Mouse (Mus musculus) hindbrain, embryonic 12.5 days (tissue): ENCODE measurements at regions not wholly inside any gene's neighbourhood (a gene's known extent, or its start where the extent isn't known, plus 50 kb on each side); places are given as distances from the start of the nearest gene placed in this dataset.

ENCODE experiments used
- ATAC-seq: fragments of 200-750 bp; cut with Nextera tagmentation; 2 replicates; pipeline ENCODE4 v1.8.0; 2017; ENCODE audit warnings: moderate TSS enrichment; ENCODE audit not compliant: low FRiP score
- H3K27ac ChIP-seq: fragments of 300-500 bp; sonication (generic); 2 replicates; pipeline ENCODE4 v1.5.1; 2016; ENCODE audit warnings: mild to moderate bottlenecking
- H3K27me3 ChIP-seq: fragments of 300-500 bp; sonication (generic); 2 replicates; pipeline ENCODE4 v1.6.1; 2016; ENCODE audit warnings: mild to moderate bottlenecking
- H3K36me3 ChIP-seq: fragments of 300-500 bp; sonication (generic); 2 replicates; pipeline ENCODE4 v1.6.1; 2016; ENCODE audit warnings: mild to moderate bottlenecking
- H3K4me1 ChIP-seq: fragments of 300-500 bp; sonication (generic); 2 replicates; pipeline ENCODE4 v1.6.1; 2016
- H3K4me2 ChIP-seq: fragments of 300-500 bp; sonication (generic); replicated peaks from 2 replicates; pipeline ENCODE4 v1.6.1; 2016; ENCODE audit warnings: mild to moderate bottlenecking
- H3K4me3 ChIP-seq: fragments of 300-500 bp; sonication (generic); 2 replicates; pipeline ENCODE4 v1.5.1; 2016; ENCODE audit warnings: mild to moderate bottlenecking
- H3K9ac ChIP-seq: fragments of 300-500 bp; sonication (generic); 2 replicates; pipeline ENCODE4 v1.6.1; 2016; ENCODE audit warnings: mild to moderate bottlenecking, moderate library complexity
- H3K9me3 ChIP-seq: fragments of 300-500 bp; sonication (generic); replicated peaks from 2 replicates; pipeline ENCODE4 v1.6.1; 2016; ENCODE audit warnings: mild to moderate bottlenecking
- WGBS: fragments of 180-500 bp; shearing (Covaris S2); methylation state at CpG from one replicate; pipeline ENCODE4 v1.1.7; 2016; 5-methylcytosine and 5-hydroxymethylcytosine counted together

DNA sequence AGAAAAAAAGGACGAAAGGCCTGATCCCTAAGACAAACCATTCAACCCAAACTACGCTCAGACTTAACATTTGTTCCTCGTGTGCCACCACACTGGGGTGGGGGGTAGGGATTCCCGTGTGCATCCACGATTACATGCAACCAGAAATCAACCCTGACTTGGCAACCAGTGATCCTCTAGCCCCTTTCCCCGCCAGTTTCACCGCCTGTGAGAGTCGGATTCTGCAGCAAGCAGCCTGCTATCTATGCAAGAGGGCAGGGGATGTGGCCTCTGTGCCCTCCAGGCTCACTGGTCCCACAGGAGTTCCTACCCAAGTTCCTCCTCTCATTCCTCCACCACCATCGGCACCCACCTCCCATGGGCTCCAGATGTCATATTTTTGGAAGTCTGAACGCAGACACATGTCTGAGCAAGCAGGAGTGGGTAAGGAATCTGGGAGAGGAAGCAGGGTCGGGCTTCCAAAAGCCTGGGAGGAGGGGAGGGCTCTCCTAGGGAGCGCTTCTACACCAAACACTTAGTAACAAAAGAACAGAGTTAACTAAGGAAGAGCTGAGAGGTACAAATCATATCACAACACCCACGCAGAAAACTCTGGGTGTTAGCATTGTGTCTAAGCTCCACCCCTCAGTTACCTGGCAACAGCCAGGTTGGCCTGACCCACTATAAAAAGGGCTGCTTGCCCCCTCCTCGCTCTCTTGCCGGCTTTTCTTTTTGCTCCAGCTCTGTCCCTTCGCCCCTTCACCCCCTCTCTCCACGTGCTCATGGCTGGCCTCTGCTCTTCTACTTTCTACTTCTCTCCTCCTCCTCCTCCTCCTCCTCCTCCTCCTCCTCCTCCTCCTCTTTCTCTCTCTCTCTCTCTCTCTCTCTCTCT is 127.9 kb upstream of the Arid1b start:
- Histone ChIP-seq H3K9me3 (no peaks in the 10 kb centered on the region), H3K4me2 (peak overlapping the region; percentile 33)

DNA sequence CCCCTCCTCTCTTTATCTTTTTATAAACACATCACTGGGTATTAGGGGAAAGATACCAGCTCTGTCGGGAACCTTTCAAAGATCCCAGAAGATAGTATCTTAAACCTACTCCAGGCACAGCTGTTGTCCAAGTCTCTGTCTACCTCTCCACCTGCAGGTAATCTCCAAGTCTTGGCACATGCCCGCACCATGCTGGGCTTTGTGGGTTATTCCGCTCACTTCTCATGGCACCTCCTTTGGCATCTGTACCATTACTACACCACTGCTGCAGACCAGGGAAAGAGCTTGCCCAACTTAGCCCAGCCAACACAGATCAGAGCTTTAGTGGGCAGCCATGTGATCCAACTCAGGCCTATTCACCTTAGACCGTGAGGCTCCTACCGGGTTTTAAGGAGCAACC is 127.0 kb upstream of the Arid1b start:
- Histone ChIP-seq H3K9ac (no peak overlapping the region), H3K4me3 (no peak overlapping the region), H3K36me3 (no peaks in the 10 kb centered on the region), H3K27ac (no peak overlapping the region), H3K4me2 (no peak overlapping the region), H3K27me3 (no peaks in the 10 kb centered on the region), H3K4me1 (peaks cover 14% of the 10 kb centered on the region), H3K9me3 (no peaks in the 10 kb centered on the region)
- ATAC-seq, result no peak
- 95% methylated on average over 5 of the region's 5 CpGs for WGBS

More for the DNA sequence above, 127.9 kb upstream of the Arid1b start:
- no peak overlapping the region; the same call in 1 of the 2 replicates for H3K9ac ChIP-seq
- peak; percentile 40; the same call in 1 of the 2 replicates for ATAC-seq
- no peaks in the 10 kb centered on the region for H3K27me3 ChIP-seq
- peak overlapping the region; percentile 52; the same call in 1 of the 2 replicates for H3K27ac ChIP-seq
- H3K36me3 ChIP-seq, result no peaks in the 10 kb centered on the region
- H3K4me3 ChIP-seq, result no peak overlapping the region
- 46% methylated on average over 17 of the region's 17 CpGs for WGBS
- H3K4me1 ChIP-seq, result peaks cover 14% of the 10 kb centered on the region

DNA sequence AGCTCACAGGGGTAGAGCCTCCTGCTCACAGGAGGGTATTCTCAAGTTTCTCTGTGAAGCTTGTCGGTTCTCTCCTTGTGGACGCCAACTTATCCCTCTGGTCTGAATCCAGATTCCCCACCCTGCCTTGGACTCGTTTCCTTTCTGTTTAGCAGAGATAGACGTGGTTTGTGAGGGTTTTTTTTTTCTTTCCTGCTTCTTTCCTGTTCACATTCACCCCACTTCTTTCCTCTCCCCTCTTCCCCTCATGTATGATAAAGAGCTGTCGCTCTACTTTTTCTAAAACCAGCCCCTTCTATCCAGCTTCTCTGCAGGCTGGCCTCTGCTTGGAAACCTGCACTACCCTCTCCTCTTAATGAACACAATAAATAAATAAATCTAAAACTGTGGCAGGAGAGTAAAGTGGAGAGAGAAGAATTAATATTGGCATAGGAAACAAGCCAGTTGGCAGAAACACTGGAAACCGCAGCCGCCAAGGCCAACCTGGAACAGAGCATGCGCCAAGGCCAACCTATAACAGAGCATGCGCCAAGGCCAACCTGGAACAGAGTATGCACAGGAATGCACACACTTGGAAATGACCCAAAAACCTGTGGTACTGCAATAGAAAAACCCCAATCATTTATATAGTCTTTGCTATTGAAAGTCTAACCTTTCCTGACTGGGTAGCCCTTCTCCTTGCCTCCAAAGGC is 126.2 kb upstream of the Arid1b start:
- Histone ChIP-seq H3K4me1 (peaks cover 14% of the 10 kb centered on the region), H3K36me3 (no peaks in the 10 kb centered on the region), H3K27ac (no peak overlapping the region), H3K27me3 (no peaks in the 10 kb centered on the region), H3K4me3 (no peak overlapping the region), H3K9ac (no peak overlapping the region), H3K9me3 (no peaks in the 10 kb centered on the region), H3K4me2 (no peak overlapping the region)
- 81% methylated on average over 9 of the region's 9 CpGs for WGBS
- no peak for ATAC-seq

DNA sequence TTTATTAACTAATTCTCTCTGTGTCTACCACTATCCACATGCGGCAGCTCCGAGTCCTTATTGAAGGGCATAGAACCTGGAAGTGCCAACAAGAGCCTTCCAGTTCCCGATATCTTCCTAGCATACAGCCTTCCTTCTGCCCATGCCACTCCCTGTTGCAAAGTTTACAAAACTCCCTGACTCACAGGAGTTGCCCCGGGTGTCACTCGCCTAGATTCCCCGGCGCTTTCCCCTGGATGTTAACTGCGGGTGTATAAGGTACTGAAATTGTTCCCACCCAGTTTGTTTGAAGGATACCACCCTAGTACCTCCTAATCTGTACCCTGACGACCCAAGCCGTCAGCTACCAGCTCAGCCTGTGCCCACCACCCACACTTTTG is 125.7 kb upstream of the Arid1b start:
- no peak for ATAC-seq
- Histone ChIP-seq H3K4me3 (no peak overlapping the region), H3K9ac (no peak overlapping the region), H3K27ac (no peak overlapping the region), H3K36me3 (no peaks in the 10 kb centered on the region), H3K4me1 (peaks cover 14% of the 10 kb centered on the region), H3K4me2 (no peak overlapping the region), H3K27me3 (no peaks in the 10 kb centered on the region), H3K9me3 (no peaks in the 10 kb centered on the region)
- WGBS, result 89% methylated on average over 10 of the region's 10 CpGs

DNA sequence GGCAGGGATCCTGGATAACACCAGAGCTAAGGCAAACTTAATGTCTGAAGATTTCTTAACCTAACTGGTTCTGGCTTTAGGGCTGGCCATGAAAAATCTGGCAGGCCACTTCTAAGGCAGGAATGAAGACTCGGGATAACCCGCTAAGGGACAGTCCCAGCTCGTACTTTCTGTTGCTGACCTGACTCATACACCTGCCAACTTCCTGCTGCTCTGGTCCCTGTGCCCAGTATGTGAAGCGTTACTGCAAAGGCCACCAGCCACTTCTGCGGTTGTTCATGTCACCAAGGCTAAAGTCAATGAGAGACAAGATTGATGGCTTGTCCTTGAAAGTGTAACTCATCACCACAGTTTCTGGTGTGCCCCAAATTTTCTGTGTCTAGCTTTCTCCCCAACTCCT is 125.3 kb upstream of the Arid1b start:
- no peak for ATAC-seq
- peaks cover 14% of the 10 kb centered on the region for H3K4me1 ChIP-seq
- no peaks in the 10 kb centered on the region for H3K9me3 ChIP-seq
- no peaks in the 10 kb centered on the region for H3K27me3 ChIP-seq
- H3K4me3 ChIP-seq, result no peak overlapping the region
- H3K27ac ChIP-seq, result no peak overlapping the region
- no peak overlapping the region for H3K4me2 ChIP-seq
- no peak overlapping the region for H3K9ac ChIP-seq
- H3K36me3 ChIP-seq, result no peaks in the 10 kb centered on the region
- 91% methylated on average over 5 of the region's 5 CpGs for WGBS

DNA sequence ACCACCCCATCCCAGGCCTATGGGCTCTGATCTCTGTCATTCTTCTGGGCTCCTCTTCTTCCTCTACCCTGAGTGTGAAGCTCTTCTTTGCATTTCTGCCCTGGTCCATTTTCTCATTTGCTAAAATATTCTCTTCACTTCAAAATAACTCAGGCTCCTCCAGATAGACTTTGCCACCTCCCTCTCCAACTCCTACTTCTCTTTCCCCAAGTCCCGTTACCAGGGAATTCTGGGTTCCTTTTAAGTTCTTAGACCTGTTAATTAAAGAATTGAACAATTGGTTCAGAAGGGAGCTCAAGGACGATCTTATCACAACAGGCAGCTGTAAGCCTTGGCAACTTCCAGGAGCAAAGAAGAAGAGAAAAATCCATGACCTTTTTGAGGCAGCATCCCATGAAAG is 122.9 kb upstream of the Arid1b start:
- no peaks in the 10 kb centered on the region for H3K9me3 ChIP-seq
- 71% methylated on average over 2 of the region's 2 CpGs for WGBS
- H3K27ac ChIP-seq, result no peak overlapping the region
- H3K4me2 ChIP-seq, result no peak overlapping the region
- no peaks in the 10 kb centered on the region for H3K36me3 ChIP-seq
- no peak overlapping the region for H3K9ac ChIP-seq
- H3K27me3 ChIP-seq, result no peaks in the 10 kb centered on the region
- H3K4me1 ChIP-seq, result peaks cover 3% of the 10 kb centered on the region
- no peak for ATAC-seq
- no peak overlapping the region for H3K4me3 ChIP-seq

DNA sequence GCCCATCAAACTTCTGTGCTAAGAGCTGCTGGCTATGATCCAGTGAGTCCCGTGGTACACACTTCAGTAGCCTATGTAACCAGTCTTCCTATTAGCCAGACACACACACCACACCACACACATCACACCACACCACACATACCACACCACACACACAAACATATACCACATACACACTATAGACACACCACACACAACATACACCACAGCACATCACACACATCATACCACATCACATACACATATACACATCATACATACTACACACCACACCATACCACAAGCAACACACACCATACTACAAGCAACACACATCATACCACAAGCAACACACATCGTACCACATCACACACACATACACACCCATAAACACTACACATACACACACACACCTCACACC is 119.7 kb upstream of the Arid1b start:
- Histone ChIP-seq H3K4me1 (no peaks in the 10 kb centered on the region), H3K36me3 (no peaks in the 10 kb centered on the region), H3K9ac (no peak overlapping the region), H3K4me2 (no peak overlapping the region), H3K27ac (no peak overlapping the region), H3K4me3 (no peak overlapping the region), H3K27me3 (no peaks in the 10 kb centered on the region), H3K9me3 (no peaks in the 10 kb centered on the region)
- WGBS, result 80% methylated on average over 2 of the region's 2 CpGs
- no peak for ATAC-seq

DNA sequence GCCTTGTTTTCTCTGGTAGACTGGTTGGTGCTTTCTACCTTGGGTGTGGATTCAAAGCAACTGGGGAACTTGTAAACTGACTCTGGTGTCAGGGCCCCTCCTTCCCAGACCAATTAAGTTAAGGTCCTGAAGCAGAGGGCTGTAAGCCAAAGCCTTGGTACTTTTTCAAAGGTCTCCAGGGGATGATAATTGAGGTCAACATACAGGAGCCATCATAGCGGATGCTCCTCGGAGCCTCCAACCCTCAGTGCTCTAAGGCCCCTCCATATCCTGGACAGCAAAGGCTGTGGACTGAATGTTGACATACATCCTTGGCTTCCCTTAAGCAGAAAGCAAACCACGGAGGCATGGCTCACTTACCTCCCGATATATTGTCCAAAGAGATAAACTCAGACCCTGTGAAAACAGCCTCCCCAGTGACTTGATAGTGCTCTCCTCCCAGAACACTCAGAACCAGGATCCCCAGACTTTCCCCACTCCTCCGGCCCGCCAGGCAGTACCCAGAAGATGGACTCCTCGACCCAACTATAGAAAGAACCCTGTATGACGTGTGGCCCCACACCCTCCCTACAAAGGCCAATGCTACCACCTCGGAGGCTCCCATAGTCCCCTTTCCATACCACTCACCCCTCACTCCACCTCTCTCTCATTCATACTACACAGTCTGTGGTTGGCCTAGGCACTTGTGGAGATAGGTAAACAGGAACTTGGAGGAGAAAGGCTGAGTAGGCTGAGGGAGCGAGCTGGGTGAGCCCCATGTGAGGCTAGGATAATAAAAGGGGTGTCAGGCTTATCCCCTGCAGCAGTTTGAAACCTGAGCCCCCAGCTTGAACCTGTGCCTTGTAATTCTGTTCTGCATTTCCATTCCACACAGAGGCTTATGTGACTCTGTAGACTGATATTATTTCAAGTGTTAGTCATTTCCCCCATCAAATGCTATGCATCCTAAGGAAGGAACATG is 118.8 kb upstream of the Arid1b start:
- Histone ChIP-seq H3K4me3 (no peak overlapping the region), H3K9ac (no peak overlapping the region), H3K4me1 (no peaks in the 10 kb centered on the region), H3K9me3 (no peaks in the 10 kb centered on the region), H3K27me3 (no peaks in the 10 kb centered on the region), H3K36me3 (no peaks in the 10 kb centered on the region), H3K27ac (no peak overlapping the region), H3K4me2 (no peak overlapping the region)
- no peak for ATAC-seq
- 77% methylated on average over 10 of the region's 10 CpGs for WGBS

DNA sequence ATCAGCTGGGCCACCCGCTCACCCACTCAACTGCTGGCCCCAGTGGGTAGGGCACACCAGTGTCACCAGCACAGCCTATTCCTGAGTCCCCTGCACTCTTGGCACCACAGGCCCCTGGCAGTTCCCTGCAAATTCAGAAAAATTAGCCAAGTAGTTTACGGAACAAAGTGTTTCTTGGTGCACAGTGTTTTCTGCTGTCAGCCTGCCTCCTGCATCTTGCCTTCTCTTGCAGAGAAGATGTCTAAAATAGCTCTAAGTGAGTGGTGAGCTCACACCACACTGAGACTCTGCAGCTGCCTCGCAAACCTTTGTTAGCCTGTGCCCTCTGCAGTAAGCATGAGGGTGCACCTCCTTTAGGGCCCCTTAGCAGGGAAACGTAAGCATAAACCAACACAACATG is 117.7 kb upstream of the Arid1b start:
- Histone ChIP-seq H3K4me3 (no peak overlapping the region), H3K36me3 (no peaks in the 10 kb centered on the region), H3K9ac (no peak overlapping the region), H3K9me3 (no peaks in the 10 kb centered on the region), H3K27me3 (no peaks in the 10 kb centered on the region), H3K4me2 (no peak overlapping the region), H3K4me1 (no peaks in the 10 kb centered on the region), H3K27ac (no peak overlapping the region)
- WGBS, result 89% methylated on average over 4 of the region's 4 CpGs
- ATAC-seq, result no peak

DNA sequence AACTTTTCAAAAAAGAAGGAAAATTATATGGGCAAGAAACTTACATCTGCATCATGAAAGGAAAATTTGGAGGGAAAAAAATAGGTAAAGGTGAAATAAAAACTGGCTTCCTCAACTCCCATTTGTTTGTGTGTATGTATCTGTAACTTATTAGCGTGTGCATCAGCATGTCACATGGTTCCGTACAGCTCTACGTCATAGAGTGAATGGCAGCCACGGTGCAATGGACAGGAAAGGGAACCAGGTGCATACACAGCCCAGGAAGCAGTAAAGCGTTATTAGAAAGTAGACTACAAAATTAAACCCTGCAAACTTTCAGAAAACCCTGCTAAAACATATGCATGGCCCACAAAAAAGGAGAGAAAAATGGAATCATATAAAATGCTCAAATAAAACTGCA is 112.7 kb upstream of the Arid1b start:
- Histone ChIP-seq H3K4me1 (no peaks in the 10 kb centered on the region), H3K9ac (no peak overlapping the region), H3K36me3 (no peaks in the 10 kb centered on the region), H3K4me2 (no peak overlapping the region), H3K9me3 (no peaks in the 10 kb centered on the region), H3K27ac (no peak overlapping the region), H3K4me3 (no peak overlapping the region), H3K27me3 (no peaks in the 10 kb centered on the region)
- 91% methylated on average over 5 of the region's 5 CpGs for WGBS
- no peak for ATAC-seq

DNA sequence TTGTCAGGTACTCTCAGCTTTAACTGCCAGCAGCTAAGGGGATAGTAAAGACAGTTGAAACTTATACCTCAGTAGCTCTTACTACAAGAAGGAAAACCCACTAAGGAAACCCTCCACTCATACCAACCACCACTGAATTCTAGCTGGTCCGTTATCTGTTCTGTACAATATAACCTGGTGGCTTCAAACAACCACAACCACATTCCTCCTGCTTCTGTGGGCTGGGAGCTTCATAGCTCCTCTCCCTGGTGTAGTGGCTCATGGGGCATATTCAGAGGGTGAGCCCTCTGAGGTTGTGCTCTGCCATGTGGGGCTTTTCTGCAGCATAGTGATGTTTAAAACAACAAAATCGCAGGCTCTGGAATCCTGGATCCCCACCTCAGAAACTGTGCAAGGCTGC is 110.0 kb upstream of the Arid1b start:
- H3K9me3 ChIP-seq, result no peaks in the 10 kb centered on the region
- WGBS, result 93% methylated on average over 2 of the region's 2 CpGs
- H3K4me2 ChIP-seq, result no peak overlapping the region
- H3K4me3 ChIP-seq, result no peak overlapping the region
- H3K27me3 ChIP-seq, result no peaks in the 10 kb centered on the region
- H3K9ac ChIP-seq, result no peak overlapping the region
- no peaks in the 10 kb centered on the region for H3K4me1 ChIP-seq
- no peak overlapping the region for H3K27ac ChIP-seq
- no peaks in the 10 kb centered on the region for H3K36me3 ChIP-seq
- no peak for ATAC-seq

DNA sequence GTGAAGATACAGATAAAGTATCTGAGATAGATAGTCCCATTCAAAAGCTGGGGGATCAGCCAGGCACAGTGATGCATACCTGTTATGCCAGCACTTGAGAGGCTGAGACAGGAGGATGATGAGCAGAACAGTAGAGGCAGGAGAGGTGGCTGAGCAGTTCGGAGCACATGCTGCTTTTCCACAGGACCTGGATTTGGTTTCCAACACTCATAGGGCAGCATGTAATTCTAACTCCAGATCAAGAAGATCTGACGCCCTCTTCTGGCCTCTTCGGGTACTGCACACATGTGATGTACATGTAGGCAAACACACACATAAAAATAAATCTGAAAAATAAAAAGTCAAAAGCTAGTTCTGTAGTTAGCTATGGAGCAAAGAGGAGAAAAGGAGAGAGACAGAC is 109.4 kb upstream of the Arid1b start:
- H3K27ac ChIP-seq, result no peak overlapping the region
- no peaks in the 10 kb centered on the region for H3K9me3 ChIP-seq
- H3K27me3 ChIP-seq, result no peaks in the 10 kb centered on the region
- H3K4me1 ChIP-seq, result no peaks in the 10 kb centered on the region
- H3K36me3 ChIP-seq, result no peaks in the 10 kb centered on the region
- no peak for ATAC-seq
- H3K9ac ChIP-seq, result no peak overlapping the region
- WGBS, result 72% methylated on average over 3 of the region's 3 CpGs
- no peak overlapping the region for H3K4me3 ChIP-seq
- no peak overlapping the region for H3K4me2 ChIP-seq
